Mouse (Mus musculus) megakaryocyte-erythroid progenitor cell, adult 5-6 weeks (primary cell): ENCODE measurements at regions not wholly inside any gene's neighbourhood (a gene's known extent, or its start where the extent isn't known, plus 50 kb on each side); places are given as distances from the start of the nearest gene placed in this dataset.

Experiments used
- ATAC-seq: replicated peaks from 2 replicates; pipeline ENCODE4 v1.8.0; 2016; ENCODE audit warnings: mild to moderate bottlenecking, inconsistent platforms; ENCODE audit not compliant: severe bottlenecking, poor library complexity, low FRiP score, low TSS enrichment

DNA sequence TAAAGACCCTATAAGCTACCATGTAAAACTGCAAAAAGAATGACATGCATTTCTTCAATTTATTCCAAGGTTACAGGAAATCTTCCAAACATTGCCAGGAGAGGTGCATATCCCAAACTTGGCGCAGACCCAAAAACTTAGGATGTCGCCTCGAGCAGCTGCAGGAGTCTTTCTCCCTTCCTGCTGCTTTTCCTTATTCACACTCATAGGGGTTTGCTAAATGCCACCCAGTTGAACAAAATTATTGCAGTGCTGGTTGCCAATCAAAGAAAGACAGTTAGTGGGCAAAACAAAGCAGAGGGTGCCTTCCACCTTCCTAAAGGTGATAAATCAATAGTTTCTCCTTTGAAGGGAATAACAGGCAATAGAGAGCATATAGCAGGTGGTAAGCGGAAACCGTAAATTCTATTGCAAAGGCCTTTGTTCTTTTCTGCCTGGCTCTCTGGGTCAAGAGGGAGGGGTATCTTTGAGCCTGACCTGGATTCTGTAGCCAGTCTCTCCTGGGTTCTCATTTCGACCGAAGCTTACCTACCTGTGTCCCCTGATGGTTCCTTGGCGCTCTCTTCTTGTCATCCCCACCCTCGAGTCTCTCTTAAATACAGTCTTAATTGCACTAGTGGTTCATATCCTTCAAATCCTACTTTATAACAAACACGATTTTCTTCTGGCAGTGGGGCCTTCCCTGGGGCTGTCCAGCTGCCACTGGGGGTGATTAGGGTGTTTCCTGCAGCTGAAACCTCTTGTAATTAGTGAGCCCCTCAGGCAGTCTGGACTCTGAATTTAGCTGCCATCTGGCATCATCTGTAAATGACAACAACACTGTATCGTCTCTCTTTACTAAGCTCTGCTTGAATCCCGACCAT lies 334.5 kb upstream of the Klf12 start:
- ATAC-seq, result no peak

DNA sequence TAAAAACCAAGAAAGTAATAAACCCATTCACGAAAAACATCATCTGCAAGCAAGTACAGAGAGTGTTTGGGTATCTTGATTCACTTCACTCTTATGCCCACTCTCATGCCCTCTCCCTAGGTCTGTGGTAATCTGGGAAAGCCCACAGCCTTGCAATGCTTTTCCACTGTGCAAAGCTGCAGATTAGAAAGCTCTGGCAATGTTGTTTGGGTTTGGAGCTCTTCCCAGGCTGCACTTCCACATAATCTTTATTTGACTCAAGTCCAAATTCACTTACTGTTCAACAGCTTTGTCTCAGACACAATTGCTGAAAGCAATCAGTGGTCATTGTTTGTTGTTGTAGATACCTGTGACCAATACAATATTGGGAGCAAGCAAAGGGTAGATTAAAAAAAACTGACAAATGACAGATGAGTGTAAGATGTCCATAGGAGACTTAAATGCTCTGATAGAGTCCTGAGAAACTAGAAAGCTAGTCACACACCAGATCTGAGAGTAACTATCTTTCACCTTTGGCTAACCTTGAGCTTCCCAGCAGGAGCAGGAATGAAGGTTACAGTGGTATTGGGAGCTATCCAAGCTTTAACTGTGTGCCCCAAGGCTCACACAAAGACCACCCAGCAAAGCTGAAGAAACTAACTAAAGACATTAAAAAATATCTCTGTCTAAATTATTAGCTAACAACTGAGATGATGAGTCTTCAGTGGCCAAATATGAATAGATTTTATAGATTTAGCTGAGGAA lies 325.7 kb upstream of the Klf12 start:
- no peak for ATAC-seq

DNA sequence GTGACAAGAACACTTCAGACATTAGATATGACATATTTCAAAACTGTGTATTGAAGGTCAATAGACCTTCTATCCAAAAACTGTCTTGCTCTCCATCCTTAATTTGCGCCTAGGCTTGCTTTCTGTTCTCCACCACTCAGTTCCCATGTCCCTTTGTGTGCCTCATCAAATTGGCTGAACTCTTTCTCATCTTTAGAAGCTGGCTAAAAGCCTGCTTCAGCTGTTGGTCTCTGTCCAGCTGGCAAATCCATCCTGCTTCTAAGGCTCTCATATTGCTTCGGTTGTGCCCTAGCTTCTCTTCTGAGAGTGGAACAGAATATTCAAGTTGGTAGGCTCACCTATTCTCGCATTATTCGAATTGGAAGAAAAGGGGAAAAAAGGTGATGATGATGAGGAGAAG lies 322.6 kb upstream of the Klf12 start:
- no peak for ATAC-seq

DNA sequence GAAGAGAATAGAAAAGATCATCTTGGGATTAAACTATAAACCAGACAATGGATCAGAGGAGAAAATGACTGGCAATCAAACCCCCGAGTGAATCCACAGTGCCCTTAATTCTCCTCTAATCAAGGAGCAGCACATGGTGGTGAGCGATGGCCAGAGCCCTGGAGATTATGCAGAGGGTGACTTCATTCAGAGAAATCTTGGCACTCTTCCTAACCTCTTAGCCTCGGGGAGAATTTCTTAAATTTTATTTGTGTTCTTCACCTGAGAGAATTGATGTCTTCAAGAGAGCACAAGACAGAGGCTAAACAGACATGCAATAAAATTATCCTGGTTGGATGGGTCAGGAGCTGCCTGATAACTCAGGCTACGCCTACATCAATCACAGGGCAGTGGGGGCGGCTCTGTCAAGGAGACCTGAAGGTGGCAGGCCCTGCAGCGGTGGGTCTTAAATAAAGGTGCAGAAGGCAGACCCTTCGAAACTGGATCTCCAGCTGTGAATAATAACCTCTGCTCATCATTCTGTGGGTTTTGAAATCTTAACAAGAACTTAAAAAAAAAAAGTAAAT lies 316.5 kb upstream of the Klf12 start:
- no peak for ATAC-seq

DNA sequence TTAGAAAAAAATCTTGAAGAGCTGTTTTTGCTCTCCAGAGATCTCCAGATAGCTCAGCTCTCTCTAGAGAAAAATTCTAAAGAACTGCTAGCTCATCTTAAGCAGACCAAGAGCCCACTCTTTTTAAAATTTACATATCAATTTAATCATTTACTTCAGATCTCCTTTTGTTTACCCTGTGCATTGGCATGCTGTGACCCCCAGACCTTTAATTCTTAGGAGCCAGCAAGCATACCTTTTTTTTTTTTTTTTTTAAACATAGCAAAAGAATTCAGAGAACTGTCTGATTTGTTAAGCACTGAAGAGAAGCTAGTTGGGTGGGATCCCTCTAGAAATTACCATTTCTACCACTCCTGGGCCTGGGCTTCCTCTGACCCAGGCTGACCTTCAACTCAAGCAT lies 285.5 kb upstream of the Klf12 start:
- no peak for ATAC-seq

DNA sequence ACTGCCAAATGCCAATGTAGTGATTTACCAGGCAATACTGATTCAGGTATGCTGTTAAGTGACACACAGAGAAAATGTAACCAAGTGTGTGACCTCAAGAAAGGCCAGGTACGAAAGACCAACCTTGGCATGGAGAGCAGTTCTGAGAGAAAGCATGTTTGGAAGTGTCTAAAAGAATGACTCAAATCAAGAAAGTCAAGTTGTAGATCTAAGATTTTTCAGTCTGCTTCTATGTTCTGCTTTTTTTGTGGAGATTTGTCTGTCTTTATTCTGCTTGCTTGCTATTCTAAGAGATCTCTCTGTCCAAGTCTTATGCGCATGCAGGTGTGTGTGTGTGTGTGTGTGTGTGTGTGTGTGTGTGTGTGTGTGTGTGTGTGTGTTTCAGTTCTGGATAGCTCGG lies 277.4 kb upstream of the Klf12 start:
- ATAC-seq, result no peak

DNA sequence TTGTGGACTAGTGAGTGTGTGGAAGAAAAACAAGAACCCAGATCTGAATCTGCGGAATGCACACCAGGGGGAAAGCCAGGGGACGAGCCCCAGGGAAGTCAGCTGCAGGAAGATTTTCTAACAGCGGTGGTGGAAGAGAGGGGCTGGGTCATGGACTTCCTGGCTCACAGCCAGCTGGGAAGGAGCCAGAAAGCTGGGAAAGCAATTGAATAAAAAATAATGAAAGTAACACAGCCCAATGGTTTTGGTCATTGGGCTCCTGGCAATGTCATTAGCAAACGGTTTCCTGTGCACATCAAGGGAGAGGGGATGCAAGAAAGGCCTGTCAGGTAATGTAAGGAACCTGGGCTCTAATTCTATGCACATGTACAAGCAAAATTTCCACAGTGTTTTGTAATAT lies 273.9 kb upstream of the Klf12 start:
- ATAC-seq, result no peak

DNA sequence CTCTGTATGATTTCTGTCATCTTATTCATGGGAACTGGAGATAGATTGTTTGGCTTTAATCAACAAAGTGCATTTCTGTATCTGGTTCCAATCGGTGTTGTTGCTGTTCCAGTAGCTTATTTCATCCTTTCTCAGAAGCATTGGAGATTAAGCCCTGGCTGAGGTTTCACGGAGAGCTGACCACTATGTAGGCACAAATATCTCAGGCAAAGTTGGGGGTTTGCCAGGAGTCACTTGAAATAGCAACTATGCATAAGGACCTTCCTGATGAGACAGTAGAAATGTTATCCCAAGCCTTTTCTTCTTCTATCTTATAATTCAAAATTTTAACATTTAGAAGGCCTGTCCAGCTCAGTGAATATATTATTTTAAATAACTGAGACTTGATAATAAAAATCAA lies 268.0 kb upstream of the Klf12 start:
- no peak for ATAC-seq

DNA sequence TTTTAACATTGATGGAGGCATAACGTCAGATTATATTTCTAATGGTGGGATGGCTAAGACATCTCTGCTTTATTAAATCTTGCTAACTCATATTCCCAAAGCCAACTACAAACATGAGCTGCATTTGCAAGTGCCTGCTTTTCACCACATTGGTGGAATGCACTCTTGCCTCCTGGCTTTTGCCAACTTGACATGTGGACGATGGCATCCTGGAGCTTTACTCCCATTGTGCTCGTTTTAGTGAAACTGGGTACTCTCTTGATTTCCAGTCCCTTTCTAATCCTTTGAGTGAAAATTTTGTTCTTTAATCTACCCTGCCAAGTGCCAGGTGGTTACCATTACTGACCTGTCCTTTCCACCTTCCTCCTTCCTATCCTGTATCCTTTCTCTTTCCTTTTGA lies 265.8 kb upstream of the Klf12 start:
- ATAC-seq, result no peak

DNA sequence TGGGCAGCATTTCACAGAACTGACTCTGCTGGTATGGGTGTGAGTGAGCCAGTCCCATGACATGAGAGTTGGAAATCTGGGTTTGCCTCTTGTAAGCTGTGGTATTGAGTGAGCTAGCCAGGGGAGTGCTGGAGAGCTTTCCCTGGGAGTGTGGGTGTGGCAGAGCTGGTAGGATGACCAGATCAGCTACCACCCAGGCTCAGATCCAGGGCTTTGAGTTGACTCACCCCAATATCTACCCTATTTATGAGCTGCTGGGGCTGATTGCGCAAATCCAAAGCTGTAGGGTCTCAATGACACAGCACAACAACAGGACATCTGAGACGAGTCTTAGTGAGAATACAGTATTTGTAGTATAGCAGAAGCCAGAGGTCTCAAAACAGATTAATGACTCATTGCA lies 245.7 kb upstream of the Klf12 start:
- no peak for ATAC-seq

DNA sequence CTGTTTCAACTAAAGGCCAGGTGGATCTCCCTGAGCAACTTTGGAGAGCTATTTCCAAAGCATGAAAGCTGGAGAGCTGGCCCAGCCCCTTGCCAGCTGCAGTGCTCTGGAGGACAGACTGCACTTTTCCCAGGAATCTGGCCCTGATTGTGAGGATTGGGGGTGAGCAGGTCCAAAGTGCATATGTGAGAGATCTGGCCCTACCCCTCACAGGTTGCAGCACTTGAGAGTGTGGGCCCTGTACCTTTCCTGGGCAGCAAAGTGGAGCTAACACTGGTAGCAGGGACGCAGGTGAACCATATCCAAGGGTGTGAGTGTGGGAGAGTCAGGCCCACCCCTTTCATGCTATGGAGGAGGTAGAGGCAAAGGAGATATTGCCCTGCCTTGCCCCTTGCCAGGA lies 245.3 kb upstream of the Klf12 start:
- ATAC-seq, result no peak

DNA sequence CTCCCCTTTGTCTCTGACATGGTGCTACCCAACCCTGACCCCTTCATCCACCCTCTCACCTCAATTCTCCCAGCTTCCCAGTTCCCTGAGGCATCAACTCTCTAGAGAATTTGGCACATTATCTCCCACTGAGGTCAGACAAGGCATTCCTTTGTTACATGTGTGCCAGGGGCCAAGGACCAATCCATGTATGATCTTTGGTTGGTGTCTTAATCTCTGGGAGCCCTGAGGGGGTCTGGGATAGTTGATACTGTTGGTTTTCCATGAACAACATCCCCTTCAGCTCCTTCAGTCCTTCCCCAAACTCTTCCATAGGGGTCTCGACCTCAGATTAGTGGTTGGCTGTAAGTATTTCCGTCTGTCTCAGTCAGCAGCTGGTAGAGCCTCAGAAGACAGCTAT lies 224.9 kb upstream of the Klf12 start:
- ATAC-seq, result no peak

DNA sequence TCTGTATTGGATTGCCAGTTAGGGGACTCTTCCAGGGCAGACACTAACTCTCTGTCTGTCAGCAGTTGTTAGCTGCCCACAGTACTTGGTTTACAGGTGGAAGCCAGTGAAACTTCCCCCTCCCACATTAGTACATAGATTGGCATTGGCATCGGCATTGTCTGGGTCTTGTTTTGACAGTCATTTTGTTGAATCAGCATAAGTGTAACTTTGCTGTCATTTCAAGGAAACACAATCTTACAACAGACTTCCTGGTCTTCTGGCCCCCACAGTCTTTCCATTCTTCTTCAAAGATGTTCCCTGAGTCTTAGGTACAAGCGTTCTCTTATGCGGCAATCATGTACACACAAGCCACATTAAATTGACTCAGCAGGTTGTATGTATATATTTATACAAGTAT lies 223.6 kb upstream of the Klf12 start:
- ATAC-seq, result no peak

DNA sequence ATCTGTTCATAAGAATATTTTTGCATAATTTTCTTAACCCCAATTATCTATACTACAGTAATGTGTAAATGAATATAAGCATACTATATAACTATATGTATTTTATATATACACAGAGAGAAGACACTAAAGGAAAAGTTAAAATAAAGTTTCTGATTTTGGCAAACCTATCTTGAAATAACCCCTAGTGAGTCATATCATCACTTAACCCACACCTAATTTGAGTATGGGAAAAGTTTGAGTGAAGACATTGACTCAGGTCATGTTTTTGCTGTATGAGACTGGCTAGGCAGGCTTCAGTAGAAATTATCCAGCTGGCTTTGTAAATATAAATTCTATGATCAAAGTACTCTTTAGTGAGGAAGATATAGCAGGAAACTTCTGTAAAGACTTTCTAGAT lies 223.1 kb upstream of the Klf12 start:
- ATAC-seq, result no peak

DNA sequence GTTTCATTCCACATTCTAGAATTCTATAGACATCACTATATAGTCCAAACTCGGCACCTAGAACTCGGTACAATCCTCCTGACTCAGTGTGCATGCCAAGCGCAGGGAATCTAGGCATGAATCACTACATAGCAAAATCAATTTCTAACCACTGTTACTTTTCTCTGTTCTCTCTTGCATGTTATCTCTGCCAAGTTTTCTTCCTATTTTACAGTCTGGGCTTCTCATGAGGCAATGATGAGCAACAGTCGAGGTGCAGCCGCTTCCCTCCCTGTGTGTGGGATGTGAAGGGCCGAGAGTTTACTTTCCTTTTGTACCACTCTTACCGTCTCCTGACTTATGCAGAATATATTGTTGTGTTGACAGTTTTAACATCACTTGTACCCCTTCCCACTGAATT lies 204.4 kb upstream of the Klf12 start:
- ATAC-seq, result no peak

DNA sequence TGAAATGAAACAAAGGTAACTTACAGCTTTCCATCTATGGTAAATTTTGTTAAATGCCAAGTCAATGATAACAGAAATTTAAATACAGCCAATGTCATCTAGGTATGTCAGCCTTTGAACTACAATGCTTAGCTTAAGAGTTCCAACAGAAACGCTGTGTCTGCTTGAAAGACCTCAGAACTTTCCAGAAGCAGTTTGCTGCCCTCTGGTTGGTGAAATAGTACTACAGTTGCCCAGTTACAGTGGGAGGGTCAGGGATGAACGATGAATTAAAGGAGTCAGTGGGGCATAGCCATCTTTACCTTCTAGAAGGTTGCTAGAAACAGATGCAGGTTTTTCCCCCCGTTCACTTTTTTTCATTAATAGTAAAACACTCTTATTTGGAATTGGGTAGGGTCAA lies 201.0 kb upstream of the Klf12 start:
- ATAC-seq, result no peak

DNA sequence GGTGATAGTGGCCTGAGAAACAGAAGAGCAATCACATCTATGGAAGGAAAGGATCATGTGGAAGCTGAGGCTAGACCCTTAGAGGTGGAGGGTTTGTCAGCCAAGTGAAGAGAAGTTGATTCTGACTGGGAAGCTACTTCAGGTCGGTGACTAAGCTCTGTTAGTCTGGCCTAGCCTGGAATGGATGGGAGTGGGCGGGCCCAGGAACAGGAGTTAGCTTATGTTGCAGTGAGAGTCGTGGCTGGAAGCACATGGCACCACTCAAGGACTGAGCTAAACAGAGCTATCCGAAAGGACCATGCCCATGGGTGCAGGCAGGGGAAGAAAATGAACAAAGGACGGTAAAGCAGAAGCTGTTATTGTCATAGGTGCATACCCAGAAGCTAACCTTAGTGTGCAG lies 199.6 kb upstream of the Klf12 start:
- no peak for ATAC-seq

DNA sequence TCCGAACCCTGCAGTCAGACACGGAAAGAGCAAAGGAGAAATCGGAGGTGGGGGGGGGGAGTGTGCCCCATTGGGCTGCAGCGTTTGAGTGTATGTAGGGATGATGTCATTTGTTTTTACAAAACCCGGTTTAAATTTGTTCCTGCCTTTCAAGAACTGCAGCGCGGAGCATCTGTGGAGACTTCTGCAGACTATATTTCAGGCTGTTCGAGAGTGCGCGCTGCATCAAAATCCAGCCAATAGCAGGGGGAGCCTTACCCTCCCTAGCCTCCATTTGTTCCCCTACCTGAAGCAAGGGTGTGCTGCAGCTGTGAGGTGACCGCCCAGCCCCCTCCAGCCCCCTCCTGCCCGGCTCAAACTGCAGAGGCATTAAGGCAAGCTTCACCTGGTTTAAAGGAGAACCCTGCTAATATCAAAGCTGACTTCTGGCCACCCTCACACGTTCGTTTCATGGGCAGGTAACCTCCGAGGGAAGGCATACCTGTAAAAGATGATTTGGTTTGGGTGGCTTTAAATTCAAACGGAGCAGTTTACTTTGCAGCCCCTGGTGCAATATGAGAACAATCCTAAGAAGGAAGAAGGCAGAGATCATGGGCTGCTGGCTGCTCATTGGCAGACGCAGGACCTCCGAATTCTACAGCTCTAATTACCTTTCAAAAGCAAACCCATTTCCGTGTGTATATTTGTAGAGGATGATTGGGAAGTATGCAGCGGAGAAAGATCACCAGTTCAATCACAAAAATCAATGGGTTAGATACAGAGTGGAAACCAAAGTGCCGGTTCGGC lies 193.3 kb upstream of the Klf12 start:
- no peak for ATAC-seq

DNA sequence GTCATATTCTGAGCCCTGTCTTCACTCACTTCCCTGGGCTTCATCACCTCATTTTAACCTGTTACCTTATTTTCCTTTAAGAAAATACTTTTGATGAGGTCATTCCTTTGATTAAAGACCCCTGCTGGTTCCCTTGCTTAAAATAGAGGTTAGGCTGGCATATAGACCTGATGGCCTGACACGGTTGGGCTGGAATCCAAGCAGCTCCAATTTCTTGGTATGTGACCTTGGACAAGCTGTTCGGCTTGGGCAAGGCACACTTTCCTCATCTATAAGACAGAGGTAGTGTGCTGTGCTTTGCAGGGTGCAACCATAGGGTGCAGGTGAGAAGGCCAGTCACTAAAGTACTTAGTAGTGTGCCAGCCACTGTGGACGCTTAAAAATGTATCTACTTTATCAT lies 183.8 kb upstream of the Klf12 start:
- no peak for ATAC-seq

DNA sequence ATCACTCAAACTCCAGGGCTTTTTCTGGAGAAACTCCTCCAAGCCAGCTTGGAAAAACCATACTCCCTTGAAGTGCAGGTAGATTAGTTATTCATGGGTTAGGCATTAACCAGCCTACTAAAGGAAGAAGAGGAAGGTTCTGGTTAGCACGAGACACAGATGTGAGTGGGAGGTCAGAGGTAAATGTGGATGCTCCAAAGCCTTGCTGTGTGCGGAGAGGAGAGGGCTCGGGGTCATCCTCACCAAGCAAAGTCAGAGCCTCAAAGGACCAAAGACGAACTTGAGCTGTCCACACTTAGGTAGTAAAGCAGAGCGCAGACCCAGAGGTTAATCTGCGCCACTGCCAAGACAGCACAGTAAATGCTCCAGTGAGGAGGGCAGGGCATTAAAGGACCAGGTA lies 177.8 kb upstream of the Klf12 start:
- ATAC-seq, result no peak
